Mouse (Mus musculus): ENCODE results near the gene Coil.
A peak's percentile ranks its signal among the peaks of the same experiment; 100 is the strongest.

DNA sequence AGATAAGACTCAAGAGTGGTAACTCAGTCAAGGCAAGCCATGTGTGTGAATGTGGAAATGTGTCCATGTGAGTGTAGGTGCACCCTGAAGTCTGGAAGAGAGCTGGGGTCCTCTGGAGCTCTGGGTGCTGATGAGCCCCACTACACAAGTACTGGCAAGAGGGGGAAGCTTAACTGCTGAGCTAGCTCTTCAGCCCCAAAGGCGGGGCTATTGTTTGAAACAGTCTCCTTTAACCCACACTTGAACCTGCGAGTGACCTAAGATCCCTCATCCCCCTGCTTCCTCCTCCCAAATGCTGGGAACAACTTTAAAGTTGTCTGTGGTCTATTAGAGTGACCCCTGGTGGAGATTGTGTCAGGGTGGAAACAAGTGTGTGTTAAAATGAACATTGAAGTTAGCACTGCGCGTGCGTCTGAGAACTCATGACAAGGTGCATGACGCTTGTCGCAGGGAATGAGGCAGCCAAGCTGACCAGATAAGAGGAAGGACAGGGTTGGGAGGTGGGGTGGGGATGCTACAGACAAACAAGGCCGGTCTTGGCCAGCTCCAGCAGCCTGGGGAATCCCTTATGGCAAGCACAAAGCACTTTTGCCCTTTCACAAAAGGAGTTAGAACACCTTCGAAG is 50.7 kb downstream of the Coil start:
- peak; percentile 7 to 67; a peak in 2 of 4 replicates for TF ChIP-seq CTCF (conservative IDR thresholded peaks at IDR 0.05 in 1 of 2, IDR thresholded peaks at IDR 0.05 in 1 of 2; ENCODE audit: low read depth in 2 of 2, low read length in 2 of 2)
- TF ChIP-seq HCFC1 (IDR thresholded peaks at IDR 0.05; ENCODE audit: low read depth, low read length) = no peak
- TF ChIP-seq ZMIZ1 (IDR thresholded peaks at IDR 0.05; ENCODE audit: low read depth, low read length) = no peak
- TF ChIP-seq ZC3H11A (IDR thresholded peaks at IDR 0.05; ENCODE audit: low read depth, low read length) = no peak
- no peak for TF ChIP-seq POLR2A (IDR thresholded peaks at IDR 0.05; ENCODE audit: low read depth, low read length)
- TF ChIP-seq ETS1 (conservative IDR thresholded peaks at IDR 0.05; ENCODE audit: low read depth, low read length) = no peak
- TF ChIP-seq TBP (conservative IDR thresholded peaks at IDR 0.05; ENCODE audit: low read depth, low read length) = no peak
- TF ChIP-seq MAZ (IDR thresholded peaks at IDR 0.05; ENCODE audit: low read depth, low read length) = no peak
- TF ChIP-seq ZNF384 (IDR thresholded peaks at IDR 0.05; ENCODE audit: low read depth, low read length) = no peak
- no peak for TF ChIP-seq ELF1 (IDR thresholded peaks at IDR 0.05; ENCODE audit: low read depth, low read length)
- no peak for TF ChIP-seq USF1 (IDR thresholded peaks at IDR 0.05; ENCODE audit: low read depth, low read length)
- TF ChIP-seq EP300 (IDR thresholded peaks at IDR 0.05; ENCODE audit: low read length) = no peak
- no peak for TF ChIP-seq MEF2A (IDR thresholded peaks at IDR 0.05; ENCODE audit: borderline replicate concordance, low read depth, low read length)
